Mouse (Mus musculus): Measurements from ENCODE around the gene Olfm3. TPM values are rescaled to one million over a fixed set of nuclear protein-coding genes. Genes with fewer than 3 reads are reported as not detected.

Olfm3 gene
- total RNA-seq (2021): not detected
- long read RNA-seq, experiment 1: 0 reads
- long read RNA-seq, experiment 2: 0 reads

DNA sequence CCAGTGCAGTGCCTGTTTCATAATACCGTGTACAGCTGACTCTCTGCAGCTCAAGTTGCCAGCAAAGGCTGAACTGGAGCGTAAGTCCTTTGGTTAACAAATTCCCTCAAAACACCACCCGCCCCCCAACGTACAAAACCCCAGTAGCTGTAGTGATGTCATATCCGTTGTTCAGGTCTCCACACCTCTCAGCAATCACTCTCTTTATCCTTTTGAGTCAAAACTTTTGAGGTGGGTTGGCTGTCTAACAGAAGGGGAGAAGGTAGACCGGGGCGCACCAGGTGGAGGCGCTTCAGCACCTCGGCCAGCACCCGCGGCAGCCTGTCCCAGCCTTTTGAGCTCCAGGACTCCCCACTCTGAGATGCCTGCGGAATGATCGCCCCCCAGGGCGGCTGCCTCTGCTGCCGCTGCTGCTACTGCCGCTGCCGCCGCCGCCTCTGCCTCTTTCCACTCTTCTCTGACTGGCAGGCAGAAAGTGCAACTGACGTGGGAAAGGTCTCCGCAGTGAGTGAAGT, at the start of gene Olfm3:
Gene Olfm3, plus strand, starts transcription at position 155 of the 515 bp plus-strand sequence.
- DNase-seq: peak; percentile 18 to 49
- intact Hi-C loops (cut with DNase I): no loop called here

DNA sequence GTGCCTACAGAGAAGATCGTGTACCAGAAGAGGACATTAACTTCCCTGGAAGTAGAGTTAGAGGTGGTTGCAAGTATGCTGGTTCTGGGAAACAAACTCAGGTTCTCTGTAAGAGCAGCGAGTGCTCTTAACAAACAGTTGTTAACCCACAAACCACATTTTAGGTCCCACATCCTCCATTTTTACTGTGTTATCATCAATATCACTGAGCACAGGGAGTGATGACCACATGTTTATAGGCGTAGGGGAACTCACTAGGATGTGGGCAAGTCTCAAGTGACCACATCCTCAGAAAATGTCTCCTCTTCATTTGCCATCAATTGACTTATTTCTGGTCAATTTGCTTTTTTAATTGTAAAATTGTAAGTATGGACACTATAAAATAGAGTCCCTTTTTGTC, 14.1 kb upstream of the Olfm3 start:
- DNase-seq: no peak
- intact Hi-C loops (cut with DNase I): no loop called here

DNA sequence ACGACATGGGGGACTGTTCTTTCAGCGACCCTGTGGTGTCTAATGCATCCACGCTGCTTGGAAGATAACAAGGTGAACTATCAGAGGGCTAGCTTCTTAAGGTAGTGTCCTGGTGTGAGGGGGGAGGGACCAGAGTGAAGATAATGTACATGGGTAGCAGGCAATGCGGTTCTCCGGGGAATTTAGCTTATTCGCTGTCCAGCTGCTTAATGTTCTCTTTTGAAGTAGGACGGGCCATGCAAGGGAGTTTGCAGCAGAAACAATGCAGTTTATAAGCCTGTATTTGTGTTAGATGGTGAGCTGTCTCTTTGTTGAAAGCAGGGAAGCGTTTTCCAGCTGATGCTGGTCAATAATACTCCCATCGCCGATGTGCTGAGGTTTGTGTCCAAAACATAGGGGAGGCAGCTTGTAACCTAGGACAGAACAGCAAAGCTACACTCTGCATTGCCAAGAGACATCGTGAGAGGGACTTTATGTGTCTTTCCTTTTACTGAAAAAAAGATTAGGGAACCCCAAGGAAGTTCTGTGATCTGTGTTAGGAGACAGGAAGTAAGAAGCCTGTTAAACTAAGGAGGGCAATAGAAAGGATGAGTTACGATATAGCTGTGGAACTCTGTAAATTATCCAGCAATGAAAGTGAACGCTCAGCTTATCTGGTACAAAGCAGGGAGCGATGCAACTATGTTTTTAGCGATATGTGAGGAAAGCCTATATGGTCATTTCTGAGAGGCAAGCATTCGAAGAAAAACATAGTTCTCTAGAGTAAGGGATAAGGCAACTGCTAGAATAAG, 950 bp downstream of the Olfm3 start:
- no peak for DNase-seq
- intact Hi-C loops (cut with DNase I): no loop called here

DNA sequence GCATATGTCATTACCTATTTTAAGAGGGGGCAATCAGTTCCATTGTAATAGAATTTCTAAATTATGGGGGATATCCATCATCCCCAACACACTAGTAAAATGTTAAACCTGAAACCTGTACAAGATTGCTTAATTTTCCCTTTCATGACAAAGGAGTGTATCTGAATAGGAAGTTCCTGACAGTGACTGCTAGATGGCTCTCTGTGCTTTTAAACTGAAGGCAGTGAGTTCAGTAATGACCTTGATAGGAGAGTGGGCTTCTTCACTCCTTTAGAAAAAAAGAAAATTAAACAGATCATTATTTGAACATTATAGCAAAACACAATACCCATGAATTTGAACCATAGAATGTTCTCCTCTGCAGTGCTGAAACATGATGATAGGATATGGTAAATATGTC, 3.7 kb downstream of the Olfm3 start:
- no peak for DNase-seq
- intact Hi-C loops (cut with DNase I): no loop called here

DNA sequence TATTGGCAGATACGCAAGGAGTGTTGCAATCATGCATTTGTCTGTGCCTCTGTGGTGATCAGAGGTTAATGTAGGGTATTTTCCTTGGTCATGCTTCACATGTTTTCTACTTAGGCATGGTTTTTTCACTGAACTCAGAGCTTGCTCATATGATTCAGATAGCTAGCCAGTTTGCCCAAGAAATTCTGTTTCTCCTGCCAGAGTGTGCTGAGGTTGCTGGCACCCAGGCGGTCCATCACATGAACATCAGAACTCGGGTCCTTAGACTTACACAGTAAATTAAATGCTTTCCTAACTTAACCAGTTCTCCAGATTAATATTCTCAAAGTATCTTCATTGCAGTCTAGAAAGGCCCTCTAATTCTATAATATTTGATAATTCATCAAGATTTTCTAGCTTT, 5.0 kb downstream of the Olfm3 start:
- no peak for DNase-seq
- intact Hi-C loops (cut with DNase I): no loop called here

DNA sequence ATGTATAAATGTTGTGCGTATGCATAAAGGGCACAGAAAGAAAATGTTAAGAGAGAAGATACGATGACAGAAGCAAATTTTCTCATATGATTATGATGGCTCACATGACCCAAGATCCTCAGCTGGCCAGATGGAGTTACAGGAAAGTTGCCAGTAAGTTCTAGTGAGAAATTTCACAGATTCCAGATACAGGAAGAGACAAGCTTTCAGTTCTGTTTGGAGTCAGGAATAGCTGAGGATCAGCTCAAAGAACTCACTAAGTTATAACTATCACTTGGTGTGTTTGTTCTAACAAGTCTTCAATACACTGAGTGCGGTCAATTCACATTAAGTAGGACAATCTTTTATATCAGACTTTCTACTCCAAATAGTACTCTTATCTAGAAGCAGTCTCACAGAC, 16.2 kb downstream of the Olfm3 start:
- intact Hi-C loops (cut with DNase I): no loop called here
- no peak for DNase-seq

DNA sequence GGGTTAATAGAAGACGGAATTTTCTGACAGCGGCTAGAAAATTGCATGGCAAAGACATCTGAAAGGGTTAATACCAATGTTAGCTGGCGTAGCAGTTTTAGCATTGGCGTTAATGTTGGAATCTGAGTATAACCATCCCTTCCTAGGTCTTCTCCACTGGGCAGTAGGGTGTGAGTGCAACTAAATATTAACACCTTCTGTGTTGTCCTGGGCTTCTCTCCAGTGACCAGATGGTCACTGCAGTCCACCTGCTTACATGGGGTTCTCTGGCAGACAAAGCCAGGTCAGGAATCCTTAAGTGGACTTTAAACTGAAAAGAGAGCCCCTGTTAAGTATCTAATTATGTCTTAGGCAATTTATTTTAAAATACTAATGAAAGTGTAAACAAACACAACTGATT, 25.7 kb downstream of the Olfm3 start:
- intact Hi-C loops (cut with DNase I): no loop called here
- no peak for DNase-seq

DNA sequence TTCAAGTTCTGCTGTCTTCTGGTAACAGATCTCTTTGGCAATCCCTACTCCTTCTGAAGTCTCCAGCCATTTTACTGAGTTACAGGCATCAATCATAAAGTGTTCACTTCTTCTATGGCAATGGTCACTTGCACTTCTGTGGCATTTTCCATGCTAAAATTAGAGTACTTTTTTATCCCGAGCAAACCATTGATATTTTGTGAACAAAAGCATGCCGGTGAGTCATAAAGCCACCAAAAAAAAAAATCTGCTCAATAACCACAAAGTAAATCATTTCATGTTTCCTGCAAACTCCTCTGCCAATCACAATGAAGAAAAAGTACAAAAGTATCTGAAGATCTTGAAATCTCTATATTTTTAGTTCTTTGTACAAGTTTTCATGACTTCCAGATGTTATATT, 26.5 kb downstream of the Olfm3 start:
- DNase-seq: no peak
- intact Hi-C loops (cut with DNase I): no loop called here

DNA sequence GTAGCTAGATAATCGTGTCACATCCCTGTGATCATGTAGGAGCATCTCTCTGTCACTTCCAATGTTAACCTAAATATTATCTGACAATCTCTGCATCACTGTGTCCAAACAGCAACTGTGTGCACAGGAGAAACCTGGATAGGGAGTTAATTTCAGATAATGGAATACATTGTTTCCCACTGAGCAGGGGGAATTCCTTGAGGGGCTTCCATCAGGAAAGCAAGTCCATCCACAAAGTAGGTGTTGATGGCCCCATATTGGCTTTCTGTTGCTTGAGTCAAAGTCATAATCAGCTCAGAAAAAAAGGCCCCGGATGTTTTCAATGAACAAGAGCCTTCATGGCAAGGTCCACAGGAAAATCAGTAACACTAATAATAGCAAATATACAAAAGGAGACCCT, 26.9 kb downstream of the Olfm3 start:
- no peak for DNase-seq
- intact Hi-C loops (cut with DNase I): no loop called here

DNA sequence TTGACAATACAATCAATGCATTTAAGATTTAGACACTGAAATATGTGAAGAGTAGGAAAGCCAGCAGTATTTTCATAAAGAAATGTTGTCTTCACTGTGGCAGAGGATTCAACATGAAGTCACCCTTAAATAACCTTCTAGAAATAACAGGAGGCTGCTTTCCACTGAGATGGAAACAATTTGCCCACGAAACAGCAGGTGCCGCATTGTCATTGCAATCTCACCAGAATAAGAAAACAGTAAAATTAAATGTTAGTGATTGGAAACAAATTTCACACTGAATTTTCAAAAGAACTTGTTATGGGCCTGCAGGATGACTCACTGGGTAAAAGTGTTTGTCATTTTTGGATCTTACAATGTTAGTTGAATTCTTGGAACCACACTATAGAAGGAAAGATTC, 29.0 kb downstream of the Olfm3 start:
- DNase-seq: no peak
- intact Hi-C loops (cut with DNase I): no loop called here

DNA sequence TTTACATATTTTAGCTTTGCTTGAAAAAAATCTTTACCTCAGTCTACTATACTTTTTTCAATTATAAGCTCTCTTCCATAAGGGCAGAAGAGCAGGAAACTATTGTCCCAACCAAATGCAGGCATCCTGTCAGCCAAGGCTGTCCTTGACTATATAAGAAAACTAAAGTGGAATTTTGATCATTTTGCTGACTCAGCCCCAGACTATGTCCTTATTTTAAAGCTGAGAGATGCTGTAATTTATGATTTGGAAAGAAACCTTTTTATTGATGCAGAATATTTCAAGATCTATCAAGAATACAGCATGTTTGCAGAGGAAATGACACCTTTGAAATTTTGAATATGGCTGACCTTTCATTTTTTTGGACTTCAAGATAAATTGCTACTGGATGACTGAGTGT, 51.0 kb downstream of the Olfm3 start:
- intact Hi-C loops (cut with DNase I): no loop called here

DNA sequence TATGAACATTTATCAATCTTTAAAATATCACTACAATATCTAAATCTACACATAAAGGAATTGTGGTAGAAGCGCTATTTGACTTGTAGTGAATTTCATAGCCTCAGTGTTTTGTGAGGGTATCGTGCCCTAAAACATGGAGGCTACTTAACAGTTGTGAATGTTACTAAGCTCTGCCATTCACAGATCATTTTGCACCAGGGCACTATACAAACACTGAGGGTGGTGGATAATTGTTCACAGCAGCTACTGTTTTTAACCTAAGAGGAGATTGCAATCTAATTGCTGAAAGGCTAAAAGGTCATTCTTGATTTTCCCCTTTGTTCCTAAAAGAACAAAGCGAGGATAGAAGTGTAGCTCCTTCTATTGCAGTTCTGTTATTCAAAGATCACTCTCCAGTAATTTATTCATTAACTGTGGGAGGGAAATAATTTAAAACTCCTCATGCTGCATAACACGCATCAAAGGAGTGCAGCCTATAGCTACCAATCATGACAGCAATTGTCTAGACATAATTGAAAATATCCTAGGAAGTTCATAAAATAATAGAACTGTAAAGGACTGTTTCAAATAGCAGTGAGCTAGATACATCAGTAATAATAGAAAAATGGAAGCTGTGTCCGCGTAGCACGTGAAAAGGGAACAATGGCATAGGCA, 55.6 kb downstream of the Olfm3 start:
- DNase-seq: no peak
- intact Hi-C loops (cut with DNase I): no loop called here

More for the DNA sequence above, 51.0 kb downstream of the Olfm3 start:
- DNase-seq: no peak

DNA sequence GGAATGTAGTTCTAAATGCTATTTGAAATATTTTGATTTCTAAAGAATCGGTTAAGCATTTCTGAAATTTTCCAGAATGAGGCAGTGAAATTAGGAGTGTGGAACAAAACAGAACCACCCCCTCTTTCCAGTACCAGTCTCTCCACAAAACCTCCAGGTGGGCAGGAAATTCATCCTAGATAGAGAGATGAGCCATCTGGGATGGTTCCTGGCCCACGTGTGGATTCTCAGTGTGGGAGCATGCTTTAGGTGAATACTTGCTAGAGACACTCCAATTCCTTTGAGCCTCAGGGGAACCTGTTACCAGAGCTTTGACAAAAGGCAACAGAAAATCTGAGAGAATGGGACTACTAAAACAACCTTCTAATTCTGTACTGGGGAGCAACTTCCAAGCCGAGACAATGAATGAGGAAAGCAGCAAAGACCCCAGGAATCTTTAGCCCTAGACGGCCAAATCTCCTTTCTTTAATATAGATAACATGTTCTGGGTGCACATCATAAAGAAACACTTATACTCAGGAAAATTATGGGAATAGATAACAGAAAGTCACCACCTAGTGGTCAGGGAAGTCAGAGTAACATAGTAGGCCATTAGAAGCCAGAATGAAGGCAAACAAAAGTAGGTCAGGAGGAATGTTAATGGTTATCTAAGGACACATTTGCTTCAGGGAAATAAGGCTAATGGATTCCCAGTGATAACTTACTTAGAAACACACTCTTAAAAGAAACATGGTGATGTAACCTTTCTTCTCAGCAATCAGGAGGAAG, 58.6 kb downstream of the Olfm3 start:
- intact Hi-C loops (cut with DNase I): no loop called here
- no peak for DNase-seq

DNA sequence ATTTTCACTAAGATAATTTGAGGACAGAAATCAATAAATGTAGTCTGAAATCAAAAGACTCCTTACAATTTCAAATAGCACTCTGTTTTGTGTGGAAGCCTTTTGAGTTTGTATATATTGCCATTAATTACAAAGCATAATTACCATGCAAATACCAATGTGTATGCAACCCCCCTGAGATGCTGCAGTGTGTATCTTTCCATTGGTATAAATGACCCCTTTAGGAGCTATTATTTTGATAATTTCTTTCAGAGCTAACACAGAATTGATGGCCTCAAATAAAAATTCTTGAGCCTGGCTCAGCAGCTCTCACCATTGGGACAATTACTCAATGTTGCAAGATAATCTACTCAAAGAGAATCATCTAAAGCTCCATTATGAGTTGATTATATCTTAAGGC, 67.3 kb downstream of the Olfm3 start:
- no peak for DNase-seq
- intact Hi-C loops (cut with DNase I): no loop called here

DNA sequence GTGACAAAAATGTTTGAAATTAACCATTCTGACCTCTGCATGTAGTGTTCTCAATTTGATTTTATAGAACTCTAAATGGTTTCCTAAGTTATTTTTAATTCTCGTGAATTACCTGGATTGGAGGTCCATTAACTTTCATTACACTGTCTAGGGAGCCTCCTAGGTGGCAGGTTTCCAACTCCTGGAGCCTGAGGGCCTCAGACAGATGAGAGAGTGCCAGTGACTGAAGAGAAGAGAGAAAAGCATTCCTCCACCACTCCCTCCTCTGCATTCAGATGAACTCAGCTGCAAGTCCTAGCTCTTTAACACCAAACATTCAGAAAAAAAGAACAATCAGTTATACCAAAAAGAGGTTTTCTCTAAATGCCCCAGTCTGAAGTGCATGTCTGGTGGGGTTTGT, 68.6 kb downstream of the Olfm3 start:
- no peak for DNase-seq
- intact Hi-C loops (cut with DNase I): no loop called here

DNA sequence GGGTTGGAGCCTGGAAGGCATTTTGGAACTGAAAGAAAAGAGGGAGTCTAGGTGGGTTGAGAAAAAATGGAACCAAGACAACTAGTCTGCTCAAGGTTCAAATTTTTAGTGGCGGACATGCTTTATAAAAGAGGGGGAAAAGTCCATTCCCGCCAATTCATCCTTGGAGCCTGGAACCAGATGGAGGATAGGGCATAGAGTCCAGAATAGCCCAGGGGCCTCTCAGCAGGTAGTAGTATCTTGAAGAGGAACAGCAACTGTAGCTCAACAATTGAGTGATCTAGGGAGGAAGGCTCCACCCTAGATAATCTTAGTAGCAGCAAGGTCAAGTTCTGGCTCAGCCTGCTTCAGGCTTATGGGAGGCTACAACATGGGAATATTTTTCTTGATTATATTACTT, 87.0 kb downstream of the Olfm3 start:
- DNase-seq: no peak
- intact Hi-C loops (cut with DNase I): no loop called here

DNA sequence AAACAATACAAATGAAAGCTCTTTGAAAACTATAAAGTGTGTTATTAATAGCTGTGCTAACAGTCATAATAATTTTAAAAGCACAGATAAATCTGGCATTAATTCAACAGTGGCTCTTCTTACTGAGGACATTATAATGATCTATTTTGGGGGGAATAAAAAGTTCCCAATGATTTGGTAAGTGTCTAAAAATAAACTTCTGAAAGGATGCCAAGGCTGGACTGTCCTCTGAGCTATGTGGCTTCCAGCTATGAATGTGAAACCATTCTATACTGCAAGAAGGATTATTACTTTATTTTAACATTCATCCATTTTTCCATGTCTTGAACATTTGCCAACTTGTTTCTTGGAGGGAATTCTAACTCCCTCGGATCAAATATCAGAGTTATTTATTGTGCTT, 92.1 kb downstream of the Olfm3 start:
- intact Hi-C loops (cut with DNase I): no loop called here
- DNase-seq: peak in 1 of 2 experiments; percentile 1

DNA sequence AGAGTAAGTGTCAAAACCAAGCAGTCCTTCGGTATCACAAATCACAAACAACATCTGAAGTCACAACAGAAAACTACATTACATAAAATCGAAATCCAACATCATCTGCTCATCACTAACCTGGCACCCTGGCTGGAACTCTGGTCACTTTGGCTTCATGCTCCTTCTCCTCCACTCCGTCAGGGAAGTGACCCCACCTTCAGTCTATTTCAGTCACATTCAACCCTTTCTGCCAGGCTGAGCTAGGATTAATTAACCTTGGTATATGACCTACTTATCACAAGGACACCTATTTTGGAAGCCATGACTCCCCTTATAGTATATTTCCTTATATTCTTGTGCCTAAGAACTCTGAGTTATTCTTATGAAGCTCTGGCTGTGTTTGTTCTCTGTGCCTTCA, 123.7 kb downstream of the Olfm3 start:
- DNase-seq: no peak
- intact Hi-C loops (cut with DNase I): no loop called here

DNA sequence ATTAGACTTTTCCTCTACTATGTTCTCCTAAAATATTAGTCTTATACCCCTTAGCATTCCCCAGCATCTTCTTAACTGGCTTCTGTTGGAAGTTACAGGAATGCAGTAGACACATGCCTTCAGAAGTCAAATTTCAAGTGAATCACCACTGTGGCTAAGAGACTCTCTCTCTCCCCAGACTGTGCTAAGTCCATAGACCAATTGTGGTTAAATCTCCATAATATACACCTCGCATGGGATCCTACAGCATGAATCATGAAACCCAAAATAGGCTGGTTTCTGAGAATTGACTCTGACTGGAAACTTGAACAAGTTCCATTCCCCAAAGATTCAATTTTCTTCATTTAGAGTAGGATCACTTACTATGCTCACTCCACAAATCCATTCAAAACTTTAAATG, 124.2 kb downstream of the Olfm3 start:
- no peak for DNase-seq
- intact Hi-C loops (cut with DNase I): no loop called here

DNA sequence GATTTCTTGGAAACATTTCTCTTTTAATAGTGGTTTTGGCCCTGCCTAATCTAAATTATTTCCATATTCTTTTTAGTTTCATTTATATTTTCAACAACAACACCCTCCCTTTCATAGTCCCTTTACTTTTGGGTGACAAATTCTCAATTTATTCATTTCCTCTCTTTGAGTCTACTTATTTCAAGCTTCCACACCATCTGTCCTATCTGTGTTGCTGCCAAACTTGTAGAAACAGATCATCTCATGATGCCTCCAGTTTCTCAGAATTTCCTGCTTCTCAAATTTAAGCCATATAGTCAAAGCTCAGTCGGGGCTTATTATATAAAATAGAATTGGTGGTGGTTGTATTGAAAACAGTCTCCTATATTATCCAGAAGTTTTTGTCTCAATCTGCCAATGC, 124.7 kb downstream of the Olfm3 start:
- intact Hi-C loops (cut with DNase I): no loop called here
- DNase-seq: no peak

DNA sequence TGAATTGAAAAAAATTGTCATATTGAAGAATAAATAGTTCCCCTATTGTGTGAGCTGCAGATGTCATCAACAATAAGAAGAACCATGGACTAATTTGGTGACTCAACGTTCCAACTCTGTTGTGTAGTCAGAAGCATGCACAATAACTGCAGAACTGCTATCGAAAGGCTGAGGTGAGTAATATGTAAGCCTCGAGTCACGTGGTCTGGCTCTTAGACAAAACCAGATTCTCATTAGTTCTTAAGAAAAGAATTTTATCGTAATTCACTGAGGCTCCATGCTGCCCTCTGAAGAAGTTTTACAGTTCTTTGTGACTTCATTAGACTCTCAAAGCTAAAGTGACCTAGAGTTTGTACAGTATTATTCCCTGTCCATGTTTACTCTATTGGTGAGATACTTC, 145.2 kb downstream of the Olfm3 start:
- DNase-seq: no peak
- intact Hi-C loops (cut with DNase I): no loop called here
